Mouse (Mus musculus) cerebellum, postnatal 14 days (tissue): ENCODE measurements around the gene Atp1a4.

ENCODE experiments used
- DNase-seq, 2 experiments: peaks; one replicate each; pipeline ENCODE4 v3.0.0; 2021; ENCODE audit warnings: mixed read lengths in 2 of 2

Atp1a4 gene

GRCm38 (mm10) chr1:172197851-172198250 lies 60.4 kb downstream of the Atp1a4 start:
- DNase-seq, result peak; percentile 56 to 72

GRCm38 (mm10) chr1:172197146-172197545 lies 61.1 kb downstream of the Atp1a4 start:
- DNase-seq, result no peak

- DNase-seq, result no peak
These were observed 63.8 kb downstream of the Atp1a4 start for GRCm38 (mm10) chr1:172194435-172194834.

- DNase-seq, result no peak
These were observed 66.0 kb downstream of the Atp1a4 start for GRCm38 (mm10) chr1:172192217-172192616.

- no peak for DNase-seq
These were observed 66.6 kb downstream of the Atp1a4 start for GRCm38 (mm10) chr1:172191578-172191977.

- peak in 1 of 2 experiments; percentile 65 for DNase-seq
These were observed 69.3 kb downstream of the Atp1a4 start for GRCm38 (mm10) chr1:172188891-172189290.

- DNase-seq, result no peak
These were observed 71.6 kb downstream of the Atp1a4 start for GRCm38 (mm10) chr1:172186401-172187289.

GRCm38 (mm10) chr1:172183915-172184314 lies 74.3 kb downstream of the Atp1a4 start:
- DNase-seq, result no peak

GRCm38 (mm10) chr1:172183056-172183455 lies 75.2 kb downstream of the Atp1a4 start:
- DNase-seq, result no peak

- no peak for DNase-seq
These were observed 76.4 kb downstream of the Atp1a4 start for GRCm38 (mm10) chr1:172181777-172182176.

- DNase-seq, result no peak
These were observed 77.3 kb downstream of the Atp1a4 start for GRCm38 (mm10) chr1:172180881-172181280.

- DNase-seq, result peak; percentile 41 to 46
These were observed 79.1 kb downstream of the Atp1a4 start for GRCm38 (mm10) chr1:172179102-172179501.

GRCm38 (mm10) chr1:172177791-172178190 lies 80.4 kb downstream of the Atp1a4 start:
- DNase-seq, result peak in 1 of 2 experiments; percentile 36
